ENCODE assay signal across 13 mouse cellular contexts in the genomic region with DNA sequence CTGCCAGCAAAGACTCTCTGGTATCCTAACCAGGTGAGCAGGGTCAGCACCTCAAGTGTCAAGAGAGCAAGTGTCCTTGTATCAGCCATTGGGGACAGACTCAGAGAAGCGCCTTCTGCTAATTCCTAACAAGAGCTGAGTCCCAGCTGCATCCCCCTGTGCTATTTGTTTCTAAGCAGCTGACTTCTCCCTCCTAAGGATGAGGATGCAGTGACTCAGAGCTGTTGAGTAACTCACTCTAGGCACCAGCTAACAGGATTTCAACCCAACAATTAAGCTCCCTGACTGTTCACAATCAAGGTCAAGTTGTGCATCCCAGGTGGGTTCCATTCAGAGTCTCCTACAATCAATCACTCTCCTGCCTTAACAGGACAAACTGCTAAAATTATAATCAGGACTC.
"Had no signal": no experiment of that assay in that cellular context is flagged by ENCODE, and none has a peak within 500 bp of the region (broad histone marks: within the 10 kb centered on the region; RNA-seq: fewer than 3 reads in every experiment).

No protein-coding gene starts in this region.

- H3K27me3 ChIP-seq: liver, embryonic 12.5 days had no signal

- H3K36me3 ChIP-seq: liver, embryonic 12.5 days; midbrain, embryonic 12.5 days; neural tube, embryonic 13.5 days had no signal

- H3K27ac ChIP-seq: layer of hippocampus, adult 2 months; liver, embryonic 12.5 days; midbrain, embryonic 12.5 days; neural tube, embryonic 13.5 days; stomach, postnatal 0 days had no signal

- DNase-seq: kidney, adult 8-10 months; kidney, postnatal 25 days; lung, embryonic 14.5 days; lung, postnatal 10 days; lung, postnatal 4 days; right cerebral cortex, adult 18-20 months; thymus, postnatal 14 days had no signal

- ATAC-seq: liver, embryonic 12.5 days; midbrain, embryonic 16.5 days had no signal

- H3K4me2 ChIP-seq: liver, embryonic 12.5 days; lung, embryonic 14.5 days; midbrain, embryonic 12.5 days; neural tube, embryonic 13.5 days had no signal

- H3K9ac ChIP-seq: liver, embryonic 12.5 days; lung, embryonic 14.5 days; midbrain, embryonic 12.5 days; neural tube, embryonic 13.5 days had no signal

- H3K9me3 ChIP-seq: liver, embryonic 12.5 days; midbrain, embryonic 12.5 days; neural tube, embryonic 13.5 days had no signal

- H3K4me3 ChIP-seq: layer of hippocampus, adult 2 months; liver, embryonic 12.5 days; midbrain, embryonic 12.5 days; neural tube, embryonic 13.5 days had no signal

- H3K4me1 ChIP-seq: liver, embryonic 12.5 days had no signal
